Mouse (Mus musculus) layer of hippocampus, adult 8-10 months (tissue): ENCODE results near the gene Prr18. TPM values are rescaled to one million over a fixed set of nuclear protein-coding genes. Genes with fewer than 3 reads are reported as not detected.

Source experiments
- DNase-seq, 2 experiments: peaks; one replicate each; pipeline ENCODE4 v3.0.0; 2022; ENCODE audit warnings: low spot score in 2 of 2
- total RNA-seq, 4 experiments: library from RNA; stranded (reverse); gene quantifications; 2 replicates each; pipeline ENCODE4 v1.2.4; 2022

Prr18 gene
- total RNA-seq, 4 experiments from 2014 or later, result 20.0 to 30.2 (median 27.0) TPM

DNA sequence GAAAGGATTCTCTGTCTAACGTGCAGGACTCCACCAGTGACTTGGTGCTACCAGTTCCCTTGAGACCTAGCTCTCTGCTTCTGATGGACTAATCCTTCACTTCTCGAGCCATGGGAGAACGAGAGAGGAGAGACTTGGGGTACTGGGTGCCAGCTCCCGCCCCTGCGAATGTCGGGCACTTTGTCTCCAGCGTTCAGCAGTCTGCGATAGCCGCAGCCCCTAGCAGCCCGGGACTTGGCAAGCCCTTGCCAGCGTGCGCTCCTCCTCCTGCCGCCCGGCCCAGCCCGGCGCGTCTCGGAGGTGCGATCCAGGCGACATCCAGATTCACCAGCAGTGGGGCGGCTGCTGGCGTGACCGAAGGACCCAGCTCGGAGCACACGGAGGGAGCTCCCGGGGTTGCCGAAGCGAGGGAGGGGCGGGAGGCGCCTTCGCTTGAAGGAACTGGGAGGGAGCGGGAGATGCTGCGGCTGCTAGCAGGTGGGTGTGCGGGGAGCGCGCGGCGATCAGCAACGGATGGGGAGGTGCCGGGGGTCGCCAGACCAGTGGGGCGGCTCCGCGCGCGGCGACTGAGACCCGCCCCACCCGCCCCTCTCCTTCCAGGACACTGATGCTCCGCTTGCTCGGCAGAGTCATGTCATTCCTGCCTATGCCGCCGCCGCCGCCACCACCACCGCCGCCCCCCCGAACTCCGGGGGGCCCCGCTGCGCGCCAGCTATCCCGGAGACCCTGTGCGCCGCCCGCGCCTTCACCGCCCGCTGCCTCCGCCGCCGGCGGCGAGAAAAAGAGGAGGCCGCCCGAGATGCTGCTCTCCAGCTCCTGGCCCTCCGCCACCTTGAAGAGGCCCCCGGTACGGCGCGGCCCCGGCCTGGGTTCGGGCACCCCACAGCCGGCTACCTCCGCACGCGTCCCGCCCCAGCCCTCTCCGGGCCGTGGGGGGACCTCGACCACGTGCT lies 3.4 kb downstream of the Prr18 start:
- DNase-seq, result peak in 1 of 2 experiments; percentile 64

DNA sequence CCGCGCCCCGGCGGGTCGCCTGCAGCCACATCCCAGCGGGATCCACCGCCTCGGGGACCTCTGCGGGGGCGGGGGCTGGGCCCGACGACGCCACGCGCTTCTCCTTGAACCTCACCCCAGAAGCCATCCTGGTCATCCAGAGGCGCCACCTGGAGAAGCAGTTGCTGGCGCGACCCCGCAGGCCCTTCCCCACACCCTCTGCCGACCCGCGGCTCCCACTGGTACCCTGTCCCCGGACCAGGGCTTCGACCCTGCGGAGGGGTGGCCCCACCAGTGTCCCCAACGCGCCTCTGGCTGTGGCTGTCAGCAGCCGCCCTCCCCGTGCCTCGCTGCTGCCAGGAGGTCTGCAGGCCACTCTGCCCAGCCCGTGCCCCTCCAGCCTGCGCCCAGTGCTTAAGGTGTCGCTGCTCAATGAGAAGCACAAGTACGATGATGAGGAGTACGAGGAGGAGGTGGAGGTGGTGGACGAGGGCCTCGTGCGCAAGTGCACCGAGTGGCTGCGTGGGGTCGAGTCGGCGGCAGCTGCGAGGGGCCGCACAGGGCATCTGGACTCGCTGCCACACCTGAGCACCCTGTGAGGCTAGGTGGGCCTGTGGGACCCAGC lies 4.2 kb downstream of the Prr18 start:
- DNase-seq, result no peak

DNA sequence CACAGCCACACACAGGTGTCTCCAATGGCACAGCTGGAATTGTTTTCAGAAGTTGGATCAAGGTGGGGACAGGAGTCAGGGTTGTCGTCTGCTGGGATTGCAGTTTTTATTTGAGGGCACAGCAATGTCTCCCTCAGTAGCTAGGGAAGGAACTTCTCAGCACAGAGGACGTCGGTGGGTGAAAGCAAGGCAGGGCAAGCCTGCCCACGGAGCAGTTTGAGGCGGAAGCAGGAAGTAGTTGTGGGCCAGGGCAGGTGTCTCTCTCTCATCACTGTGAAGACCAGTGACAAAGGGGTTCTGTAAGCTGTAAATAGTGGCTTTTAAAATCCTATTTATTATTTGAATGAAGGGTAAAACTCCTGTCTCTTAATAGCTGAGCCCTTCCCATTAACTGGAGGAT lies 5.4 kb downstream of the Prr18 start:
- no peak for DNase-seq

DNA sequence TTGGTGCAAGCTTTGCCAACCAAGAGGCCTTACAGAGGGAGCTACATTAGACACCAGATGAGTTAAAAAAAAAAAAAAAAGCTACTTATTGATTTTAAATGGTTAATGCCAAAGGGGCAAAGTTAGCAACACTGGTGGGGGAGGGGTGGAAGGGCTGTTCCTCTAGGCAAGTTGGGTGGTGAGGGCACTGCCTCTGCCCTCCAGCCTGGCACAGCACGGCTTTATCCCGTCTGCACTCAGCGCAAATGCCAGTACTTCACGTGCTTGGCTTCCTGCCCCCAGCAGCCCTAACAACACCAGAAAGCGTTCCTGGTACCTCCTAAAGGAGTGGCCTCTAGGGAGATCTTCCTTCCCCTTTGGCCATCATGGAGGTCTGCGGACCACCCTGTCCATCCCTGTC lies 6.2 kb downstream of the Prr18 start:
- peak in 1 of 2 experiments; percentile 38 for DNase-seq

DNA sequence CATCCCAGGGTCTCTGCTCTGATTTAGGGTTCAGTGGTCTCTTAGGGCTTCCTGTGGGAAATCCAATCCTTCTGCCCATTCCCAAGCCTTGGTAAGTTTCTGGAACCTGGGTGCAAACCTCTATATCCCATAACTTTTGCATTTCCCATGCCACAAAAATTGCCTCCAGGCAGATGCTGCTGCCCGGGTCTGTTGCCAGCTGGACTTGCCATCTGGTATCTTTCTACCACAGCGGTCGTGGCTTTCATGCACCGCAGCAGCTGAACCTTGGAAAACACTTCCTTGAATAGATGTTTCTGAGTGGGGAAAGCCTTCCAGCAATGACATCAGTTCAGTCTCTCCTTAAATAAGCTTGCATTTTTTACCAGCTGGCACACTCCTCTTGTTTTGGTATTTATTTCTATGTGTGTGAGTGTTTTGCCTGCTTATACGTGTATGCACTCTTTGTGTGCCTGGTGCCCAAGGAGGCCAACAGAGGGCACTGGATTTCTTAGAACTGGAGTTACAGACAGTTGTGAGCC lies 10.6 kb downstream of the Prr18 start:
- DNase-seq, result no peak

DNA sequence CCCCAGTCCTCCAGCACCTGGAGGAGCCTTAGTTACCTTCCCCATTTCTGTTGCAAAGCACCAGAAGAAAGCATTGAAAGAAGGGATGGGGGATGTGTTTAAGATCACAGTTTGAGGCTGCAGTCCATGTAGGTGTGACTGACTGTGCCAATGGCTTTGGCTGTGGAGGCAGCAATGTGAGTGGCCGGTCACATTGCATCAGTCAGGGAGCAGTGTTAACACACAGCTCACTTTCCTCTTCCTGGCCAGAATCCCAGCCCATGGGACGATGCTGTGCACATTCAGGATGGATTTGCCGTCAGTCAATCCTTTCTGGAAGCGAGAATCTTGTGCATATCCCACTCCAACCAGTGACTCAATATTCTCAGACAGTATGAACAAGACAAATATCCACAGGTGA lies 11.7 kb downstream of the Prr18 start:
- DNase-seq, result no peak

DNA sequence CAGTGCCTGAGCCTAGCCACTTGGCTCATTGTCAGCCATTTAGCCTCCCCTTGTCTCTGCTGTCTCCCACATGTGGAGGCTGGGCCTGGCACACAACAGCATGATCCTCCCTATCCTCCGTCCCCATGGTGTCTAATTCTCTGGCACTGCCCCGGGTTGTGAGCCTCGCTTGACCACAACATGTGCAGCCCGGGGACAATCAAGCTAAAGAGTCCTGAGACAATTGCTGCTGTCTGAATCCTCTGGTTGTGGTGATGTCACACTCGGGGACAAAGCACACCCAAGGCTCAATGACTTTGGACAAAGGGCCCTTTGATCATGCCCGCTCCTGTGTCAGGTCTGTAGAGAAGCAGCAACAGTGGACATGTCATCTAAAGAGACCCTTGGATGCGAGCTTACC lies 13.8 kb downstream of the Prr18 start:
- peak; percentile 59 to 87 for DNase-seq

DNA sequence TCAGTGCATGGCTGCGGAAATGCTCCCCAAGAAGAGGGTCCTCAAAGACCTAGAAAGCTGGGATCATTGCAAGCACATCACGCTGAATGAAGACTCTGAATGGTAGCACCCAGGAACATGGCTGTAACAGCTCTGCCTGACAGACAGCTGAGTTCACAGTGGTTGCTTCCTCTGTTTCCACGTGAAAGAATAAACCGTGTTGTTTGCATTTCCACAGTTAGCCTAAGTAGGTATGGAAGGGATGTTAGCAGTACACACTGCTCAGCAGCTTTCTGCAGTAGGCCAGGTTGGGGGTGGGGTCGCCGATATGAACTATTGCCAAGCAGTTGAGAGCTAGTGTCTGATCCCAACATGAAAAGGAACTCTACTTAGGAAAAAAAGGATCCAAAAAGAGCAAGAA lies 18.4 kb downstream of the Prr18 start, which contains the start of gene T2:
TSS of gene T2 (plus strand) at position 301 of the 400 bp plus-strand sequence.
- no peak for DNase-seq

DNA sequence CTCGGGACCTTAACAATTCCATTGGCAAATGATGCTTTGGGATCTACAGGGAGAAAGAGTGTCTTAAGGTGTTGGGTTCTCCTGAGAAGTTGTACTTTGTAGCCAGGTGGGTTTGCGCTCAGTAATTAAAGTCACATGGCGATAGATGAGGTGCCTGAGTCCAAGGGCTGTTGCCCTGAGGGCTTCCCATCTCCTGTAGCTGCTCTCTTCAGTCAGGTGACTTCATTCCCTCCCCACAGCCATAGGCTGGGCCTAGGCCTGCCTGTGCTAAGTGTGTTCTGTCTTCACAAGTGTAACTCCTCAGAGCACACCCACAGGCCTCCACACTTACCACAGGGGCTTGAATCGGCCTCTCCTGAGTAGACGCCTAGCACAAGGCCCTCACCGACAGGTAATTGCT lies 20.2 kb downstream of the Prr18 start:
- no peak for DNase-seq

DNA sequence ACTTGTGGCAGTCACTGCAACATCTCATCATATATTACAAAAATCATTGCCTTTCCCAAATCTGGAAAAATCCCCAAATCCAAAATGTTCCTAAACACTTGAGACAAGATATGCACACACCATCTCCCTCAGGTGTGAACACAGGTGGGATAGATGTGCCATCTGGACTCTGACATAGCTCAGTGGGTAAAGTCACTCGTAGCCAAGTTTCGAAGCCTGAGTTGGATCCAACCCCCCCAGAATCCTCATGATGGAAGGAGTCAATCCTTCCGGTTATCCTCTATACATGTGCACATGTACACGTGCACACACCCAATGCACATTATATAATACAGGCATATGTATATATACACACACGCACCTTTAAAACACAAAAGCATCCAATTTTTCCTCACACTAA lies 23.6 kb downstream of the Prr18 start:
- DNase-seq, result no peak

DNA sequence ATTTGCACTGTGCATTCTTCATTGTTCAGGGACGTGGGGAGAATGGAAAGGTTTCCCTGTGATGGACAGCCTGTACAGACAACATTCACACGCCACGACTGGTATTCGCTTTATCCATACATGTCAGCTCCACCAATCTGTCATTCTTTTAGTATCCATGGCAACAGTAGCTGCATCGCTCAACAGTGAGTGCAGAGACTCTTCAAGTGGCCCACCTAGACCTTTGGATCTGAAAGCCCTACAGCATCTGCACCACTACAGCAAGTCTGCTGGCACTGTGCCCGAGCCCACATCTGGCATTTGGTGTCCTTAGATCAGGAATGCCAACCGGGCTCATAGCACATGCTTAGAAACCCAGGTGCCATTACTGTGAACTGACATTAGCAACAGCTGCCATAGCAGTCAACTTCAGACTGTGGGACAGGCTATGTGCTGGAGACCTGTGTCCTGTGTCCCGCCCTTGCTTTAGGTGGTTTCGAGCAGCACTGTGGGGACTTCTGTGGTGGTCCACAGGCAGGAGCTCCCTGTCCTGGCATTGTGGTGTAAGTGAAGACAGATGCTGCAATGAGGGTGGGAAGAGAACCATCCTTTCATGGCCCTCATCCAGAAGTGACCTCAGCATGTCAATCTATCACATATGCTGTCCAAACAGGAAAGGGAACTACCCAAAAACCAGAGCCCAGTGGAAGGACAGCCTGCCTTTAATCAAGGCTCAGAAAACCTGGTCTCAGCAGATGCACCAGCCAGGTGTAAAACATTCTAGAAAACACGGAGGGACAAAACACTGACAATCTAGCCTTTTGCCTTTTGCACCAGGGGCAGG lies 24.2 kb downstream of the Prr18 start:
- DNase-seq, result no peak

DNA sequence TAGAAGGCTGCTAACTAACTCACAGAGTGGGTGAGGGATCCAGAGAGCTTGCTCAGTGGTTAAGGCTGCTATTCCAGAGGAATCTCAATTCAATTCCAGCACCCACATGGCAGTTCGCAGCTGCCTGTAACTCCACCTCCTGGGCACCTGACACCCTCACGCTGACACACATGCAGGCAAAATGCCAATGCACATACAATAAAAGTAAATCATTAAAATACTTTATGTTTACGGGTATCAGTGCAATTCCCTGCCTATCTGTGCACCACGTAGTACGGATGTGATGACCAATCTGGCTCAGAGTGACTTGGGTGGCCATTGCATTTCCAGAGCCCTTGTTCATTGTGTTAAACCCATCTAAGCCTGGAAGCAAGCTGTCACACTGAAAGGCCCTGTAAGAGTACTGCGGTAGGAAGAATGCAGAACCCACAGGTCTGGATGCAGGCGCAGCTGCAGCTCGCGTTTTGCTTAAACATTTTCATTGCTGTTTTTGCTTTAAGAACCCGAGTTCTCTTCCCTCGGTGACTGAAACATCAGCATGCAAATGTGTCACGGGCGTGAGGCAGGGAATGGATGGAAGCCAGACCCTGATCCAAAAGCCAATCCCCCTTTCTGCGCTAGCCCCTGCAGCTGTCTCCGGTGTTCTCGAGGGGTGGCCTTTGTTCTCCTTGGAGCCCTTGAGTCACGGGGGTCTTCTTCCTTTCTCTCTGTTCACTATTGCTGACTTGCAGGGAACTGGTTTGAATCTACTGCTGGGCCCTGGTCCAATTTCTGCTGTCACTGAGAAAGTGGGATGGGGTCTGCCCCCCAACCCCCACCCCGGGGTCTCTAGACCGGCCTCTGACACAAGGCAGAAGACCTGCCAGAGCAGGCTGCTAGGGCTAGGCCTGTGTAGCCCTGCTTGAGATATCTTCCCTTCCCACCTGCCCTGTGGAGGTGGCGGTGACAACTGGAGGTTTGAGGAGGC lies 30.5 kb downstream of the Prr18 start:
- DNase-seq, result peak in 1 of 2 experiments; percentile 40

DNA sequence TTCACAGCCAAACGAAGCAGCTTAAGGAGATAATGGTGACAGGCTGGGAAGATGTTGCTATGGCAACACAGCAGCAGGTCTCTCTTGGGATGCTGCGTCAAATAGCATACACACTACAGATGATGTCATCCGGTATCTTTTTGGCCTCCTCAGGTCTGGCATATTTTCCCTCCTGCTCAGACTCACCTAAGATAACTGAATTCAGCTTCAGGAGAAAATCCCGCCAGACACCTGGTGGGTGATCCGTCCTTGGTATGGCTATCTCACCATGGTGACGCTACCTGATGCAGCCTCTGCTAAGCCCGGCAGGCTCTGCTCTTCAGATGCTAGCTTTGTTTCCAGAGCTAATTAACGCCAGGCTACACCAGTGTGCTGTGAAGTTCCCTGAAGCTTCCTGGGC lies 31.3 kb downstream of the Prr18 start:
- peak; percentile 74 to 76 for DNase-seq

DNA sequence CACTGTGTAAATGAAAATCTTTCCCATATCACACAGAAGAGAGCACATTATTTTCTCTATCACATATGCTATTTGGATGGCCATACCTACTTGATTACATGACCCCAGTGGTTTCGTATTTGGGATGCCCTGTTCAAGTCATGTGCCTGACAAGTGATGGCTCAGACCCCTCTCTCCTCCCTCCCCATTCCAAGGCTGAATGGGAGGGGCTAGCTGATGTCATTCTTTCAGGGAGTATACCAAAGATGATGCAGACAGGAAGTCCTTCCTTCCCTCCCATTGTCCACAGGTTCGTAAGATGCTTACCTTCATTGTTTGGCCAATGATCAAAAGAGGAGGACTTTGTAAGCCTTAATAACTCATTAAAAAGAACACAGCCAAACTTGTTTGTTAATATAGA lies 31.9 kb downstream of the Prr18 start:
- DNase-seq, result no peak

DNA sequence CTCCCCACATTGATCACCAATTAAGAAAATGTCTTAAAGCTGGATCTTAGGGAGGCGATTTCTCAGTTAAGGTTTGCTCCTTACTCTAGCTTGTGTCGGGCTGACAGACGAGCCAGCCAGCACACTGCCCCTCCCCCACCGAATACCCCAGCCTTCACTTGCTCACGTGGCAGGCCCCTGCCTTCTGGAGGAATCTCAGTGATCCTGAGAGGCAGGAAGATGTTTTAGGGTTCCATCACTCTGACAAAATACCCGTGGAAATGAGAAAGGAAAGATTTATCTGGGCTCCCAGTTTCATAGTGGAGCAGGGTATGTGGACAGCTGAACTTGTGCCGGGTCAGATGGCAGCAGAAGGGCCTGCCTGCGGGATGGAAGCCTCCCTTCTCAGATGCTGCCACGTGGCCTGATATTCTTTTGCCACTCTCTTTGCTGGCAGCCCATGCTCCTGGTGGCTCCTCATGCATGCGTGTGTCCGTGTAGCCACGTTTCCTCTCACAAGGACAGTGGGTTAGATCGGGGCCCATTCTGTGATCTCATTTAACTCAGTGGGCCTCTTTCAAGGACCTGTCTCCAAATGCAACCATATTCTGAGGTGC lies 33.5 kb downstream of the Prr18 start:
- DNase-seq, result no peak

DNA sequence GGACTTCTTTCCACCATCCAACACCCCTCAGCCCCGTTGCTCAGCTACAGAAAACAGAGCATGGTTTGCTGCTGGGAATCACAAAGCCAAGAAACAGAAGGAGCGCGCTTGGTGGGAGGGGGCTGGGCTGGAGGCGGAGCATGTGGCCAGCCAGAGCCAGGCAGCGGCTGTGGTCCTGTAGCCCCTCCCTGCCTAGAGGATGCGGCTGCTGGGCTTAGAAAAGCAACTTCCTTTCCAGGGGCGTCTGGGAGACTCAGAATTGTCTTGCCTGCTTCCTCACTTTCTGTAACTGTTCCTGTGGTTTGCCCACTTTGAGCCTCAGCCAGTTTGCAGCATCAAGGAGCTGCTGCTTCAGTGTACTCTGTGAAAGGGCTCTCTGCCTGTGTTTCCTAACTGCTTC lies 34.6 kb downstream of the Prr18 start:
- peak; percentile 81 to 85 for DNase-seq

DNA sequence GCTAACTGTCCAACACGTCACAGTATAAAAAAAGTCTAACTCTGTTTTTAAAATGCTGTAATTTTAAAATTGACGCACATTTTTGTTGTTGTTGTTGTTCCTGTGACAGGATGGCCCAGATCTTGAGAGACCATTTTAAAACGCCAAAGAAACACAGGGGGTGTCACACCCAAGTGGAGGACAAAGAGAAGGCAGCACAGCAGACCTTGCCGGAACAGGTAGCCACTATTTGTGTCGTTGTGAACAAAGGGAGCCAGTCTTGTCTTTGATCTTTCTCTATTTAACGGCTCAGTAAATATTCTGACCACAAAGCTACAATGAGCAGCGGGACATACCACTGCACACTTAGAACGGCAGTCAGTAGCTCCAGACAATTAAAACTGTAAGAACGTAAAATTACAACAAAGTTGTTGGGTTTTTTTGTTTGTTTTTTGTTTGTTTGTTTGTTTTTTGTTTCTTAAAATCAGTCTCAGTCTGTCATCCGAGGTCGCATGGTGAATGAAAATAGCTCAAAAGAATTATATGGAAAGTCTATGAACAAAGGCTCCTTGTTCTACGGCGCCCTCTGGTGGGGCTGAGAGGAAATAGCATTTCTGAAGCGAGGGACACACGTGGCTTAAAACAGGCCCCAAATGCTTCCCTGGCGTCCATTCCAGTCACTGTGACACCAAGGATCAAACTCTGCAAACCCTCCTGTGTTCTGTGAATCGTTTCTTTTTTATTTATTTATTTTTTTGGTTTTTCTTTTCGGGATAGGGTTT lies 35.2 kb downstream of the Prr18 start:
- DNase-seq, result peak; percentile 82 to 83

DNA sequence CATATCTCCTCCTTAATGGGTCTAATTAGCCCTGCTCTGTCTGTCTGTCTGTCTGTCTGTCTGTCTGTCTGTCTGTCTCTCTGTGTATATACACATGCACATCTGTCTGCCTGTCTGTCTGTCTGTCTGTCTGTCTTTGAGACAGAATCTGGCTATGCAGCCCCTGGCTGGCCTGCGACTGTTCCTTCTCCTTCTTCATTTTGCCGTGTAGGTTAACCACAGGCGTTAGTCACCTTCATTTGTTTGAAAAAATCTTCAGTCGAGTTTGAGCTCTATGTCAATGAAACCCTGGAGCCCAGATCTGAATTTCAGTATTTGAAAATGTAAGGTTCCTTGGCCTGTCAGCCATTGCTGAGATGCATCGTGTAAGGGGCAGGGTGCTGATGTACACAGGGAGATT lies 40.0 kb downstream of the Prr18 start:
- DNase-seq, result no peak

DNA sequence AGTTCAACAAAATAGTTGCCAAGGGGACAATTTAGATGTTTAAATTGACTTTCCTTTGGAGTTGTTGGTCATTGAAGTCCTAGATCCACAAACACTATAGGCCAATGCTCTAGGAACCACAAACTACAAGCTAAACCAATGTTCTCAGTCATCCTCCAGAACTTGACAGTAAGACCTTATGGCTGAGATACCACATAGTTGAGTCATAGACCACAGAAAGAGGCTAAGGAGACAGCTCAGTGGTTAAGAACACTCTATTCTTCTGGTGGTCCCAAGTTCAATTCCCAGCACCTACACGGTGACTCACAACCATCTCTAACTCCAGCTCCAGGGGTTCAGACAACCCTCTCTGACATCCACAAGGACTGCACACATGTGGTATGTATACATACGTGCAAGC lies 48.2 kb downstream of the Prr18 start:
- DNase-seq, result no peak
